Mouse (Mus musculus) gastrocnemius, adult 18-20 months (tissue): ENCODE measurements at regions not wholly inside any gene's neighbourhood (a gene's known extent, or its start where the extent isn't known, plus 50 kb on each side); places are given as distances from the start of the nearest gene placed in this dataset.

Experiments
- DNase-seq: peaks from one replicate; pipeline ENCODE4 v3.0.0; 2021; ENCODE audit warnings: low spot score

DNA sequence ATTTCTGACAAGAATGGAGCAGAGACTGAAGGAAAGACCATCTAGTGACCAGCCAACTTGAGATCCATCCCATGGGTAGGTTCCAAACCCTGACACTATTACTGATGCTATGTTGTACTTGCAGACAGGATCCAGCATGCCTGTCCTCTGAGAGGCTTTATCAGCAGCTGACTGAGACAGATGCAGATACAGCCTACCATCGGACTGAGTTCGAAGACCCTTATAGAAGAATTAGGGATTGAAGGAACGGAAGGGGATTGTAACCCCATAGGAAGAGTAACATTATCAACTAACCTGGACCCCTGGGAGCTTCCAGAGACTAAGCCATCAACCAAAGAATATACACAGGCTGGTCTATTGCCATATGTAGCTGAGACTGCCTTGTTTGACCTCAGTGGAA, 183.1 kb upstream of the Adcy2 start:
- DNase-seq, result no peak

DNA sequence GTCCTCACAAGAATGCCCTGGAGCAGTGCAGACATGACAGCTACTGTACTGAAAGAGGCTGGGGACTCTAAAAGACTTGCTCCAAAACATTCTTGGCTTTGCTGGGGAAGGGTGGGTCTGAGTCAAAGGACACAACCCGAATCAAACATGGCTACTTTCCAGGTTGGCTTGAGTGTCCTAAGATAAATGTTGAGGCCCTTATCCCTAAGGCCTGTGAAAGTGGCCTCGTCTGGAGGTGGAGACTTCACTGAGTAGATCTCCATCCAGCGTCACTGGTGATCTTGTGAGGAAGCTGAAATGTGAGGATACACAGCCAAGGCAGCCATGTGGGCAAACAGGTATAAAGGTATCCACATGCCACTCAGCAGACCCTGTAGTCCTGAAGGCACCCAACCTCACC, 191.3 kb upstream of the Adcy2 start:
- no peak for DNase-seq

DNA sequence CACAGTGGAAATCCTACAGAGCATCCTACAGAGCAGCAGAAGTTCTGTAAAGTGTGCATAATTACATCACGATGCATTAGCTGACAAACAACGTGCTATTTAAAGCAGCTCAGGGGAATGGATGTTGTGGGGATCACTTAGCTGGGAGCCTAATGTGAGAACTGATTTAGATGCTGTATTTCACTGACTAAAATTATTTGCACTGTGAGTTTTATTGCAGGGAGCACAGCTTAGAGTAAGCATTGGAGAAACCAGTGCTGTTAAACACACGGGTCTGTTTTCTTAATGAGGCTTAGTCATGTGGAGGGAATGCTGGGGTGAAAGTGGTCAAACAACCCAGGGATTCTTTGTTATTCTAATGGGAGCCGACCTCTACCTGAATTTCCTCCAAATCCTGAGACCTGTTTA, 197.1 kb upstream of the Adcy2 start:
- DNase-seq, result no peak

DNA sequence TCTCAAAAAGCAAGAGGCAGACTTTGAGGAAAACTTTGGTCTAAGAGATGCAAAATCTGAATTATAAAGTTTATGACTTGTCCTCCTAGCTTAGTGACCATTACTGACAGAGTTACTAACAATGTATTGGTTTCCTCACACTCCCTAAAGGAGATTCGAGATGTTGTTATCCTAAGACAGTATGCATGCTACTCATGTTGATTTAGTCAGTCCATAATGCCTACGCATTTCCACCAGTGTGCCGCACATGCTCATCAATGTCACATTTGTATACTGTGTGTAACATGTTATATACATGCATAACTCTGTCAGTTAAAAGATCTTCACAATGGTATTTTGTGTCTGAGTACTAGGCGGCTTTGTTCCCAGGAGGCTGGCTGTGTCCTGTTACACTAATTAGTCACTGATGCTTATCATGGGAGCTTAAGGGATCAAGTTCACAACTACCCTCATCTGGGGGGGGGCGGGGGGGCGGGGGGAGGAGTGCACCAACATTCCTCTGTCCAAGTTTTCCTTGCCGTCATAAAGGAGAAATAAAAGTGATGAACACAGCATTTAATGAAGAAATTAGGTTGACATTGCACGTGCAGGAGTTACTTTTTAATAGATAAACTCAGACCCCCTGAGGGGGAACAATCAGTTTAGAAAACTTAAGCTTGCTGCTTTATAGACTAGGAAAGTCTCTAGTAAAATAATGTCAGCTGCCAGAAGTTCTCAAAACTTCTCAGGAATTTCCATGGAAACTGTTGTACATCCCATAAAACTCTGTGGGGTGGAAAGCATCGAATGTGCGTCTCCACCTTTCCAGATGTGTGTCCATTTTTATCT, 208.6 kb upstream of the Adcy2 start:
- DNase-seq, result no peak

DNA sequence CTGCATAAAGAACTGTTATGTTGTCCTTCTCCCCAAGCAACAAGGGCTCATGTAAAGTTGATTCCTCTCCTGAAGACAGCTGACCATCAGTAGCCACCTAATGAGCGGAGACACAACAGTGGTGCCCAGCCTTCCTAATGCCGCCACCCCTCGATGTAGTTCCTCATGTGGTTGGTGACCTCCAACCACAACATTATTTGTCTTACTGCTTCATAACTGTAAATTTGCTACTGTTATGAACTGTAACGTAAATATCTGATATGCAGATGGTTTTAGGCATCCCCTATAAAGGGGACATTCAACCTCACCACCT, 209.2 kb upstream of the Adcy2 start:
- no peak for DNase-seq

DNA sequence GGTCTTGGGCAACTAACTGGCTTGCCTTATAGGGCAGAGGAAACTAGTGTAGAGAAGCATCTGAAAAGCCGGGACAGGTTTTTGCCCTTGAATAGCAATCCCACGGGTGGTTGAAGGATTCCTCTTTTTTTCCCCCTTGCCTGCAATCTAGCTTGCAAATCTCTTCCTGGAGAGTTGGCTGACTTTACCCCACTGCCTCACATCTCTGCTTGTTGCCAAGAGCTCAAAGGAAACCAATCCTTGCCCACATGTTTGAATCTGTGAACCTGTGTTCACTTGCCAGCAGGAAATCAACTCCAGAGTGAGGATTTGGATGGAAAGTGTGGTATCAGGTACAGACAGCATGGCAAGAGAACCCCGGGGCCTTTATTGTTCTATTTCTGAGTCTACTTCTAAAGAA, 217.2 kb upstream of the Adcy2 start:
- no peak for DNase-seq

DNA sequence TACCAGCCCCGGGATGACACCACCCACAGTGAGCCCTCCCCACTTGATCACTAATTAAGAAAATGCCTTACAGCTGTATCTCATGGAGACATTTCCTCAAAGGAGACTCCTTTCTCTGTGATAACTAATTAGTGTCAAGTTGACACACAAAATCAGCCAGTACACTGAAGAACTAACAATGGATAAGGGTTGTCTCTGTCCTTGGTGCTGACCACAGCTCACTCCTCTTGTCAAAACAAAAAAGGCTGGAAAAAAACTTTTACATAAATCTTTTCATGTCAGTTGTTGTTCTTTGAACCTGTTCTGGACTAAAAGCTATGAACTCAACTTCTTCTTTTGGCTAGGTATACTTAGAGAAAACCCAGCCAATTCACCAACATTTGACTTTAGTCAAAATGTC, 221.1 kb upstream of the Adcy2 start:
- no peak for DNase-seq

DNA sequence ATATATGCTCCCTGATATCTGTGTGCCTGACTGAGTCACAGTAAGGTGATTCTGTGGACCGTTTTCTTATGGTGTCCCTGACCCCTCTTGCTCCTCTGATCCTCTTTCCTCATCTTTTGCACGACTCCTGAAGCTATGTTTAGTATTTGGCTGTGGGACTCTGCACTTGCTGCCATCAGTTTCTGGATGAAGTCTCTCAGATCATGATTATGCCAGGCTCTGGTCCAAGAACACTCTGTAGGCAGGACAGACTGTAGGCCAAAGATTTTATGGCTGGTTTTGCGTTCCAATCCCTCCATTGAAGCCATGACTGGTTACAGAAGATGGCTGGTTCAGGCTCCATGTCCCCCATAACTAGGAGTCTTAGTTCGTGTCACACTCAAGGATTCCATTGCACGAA, 227.2 kb upstream of the Adcy2 start:
- DNase-seq, result peak; percentile 27

DNA sequence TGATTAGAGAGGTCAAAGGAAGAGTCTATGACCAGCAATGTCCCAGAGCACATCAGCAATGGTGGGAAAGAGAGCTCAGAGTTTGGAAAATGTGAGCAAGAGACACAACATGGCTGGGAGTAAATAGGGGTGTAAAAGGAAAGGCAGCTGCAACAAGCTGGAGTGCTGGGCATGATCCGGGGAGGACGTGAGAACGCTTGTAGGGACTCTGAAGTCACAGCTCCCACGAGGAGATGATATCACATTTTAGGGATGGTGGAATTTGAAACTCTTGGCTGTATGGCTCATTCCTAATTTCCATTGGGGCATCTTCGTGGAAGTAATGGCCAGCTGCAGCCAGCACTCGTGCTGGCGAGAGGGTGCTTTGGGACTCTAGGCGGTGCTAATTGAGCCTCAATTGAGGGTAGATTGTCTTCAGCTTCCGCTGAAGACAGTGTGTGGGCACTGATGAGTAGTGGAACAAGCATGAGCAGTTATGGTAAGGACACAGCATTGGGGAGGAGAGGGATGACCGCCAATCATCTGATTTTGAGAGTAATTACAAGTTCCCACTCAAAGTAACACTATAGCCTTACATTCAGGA, 231.1 kb upstream of the Adcy2 start:
- peak; percentile 7 for DNase-seq

DNA sequence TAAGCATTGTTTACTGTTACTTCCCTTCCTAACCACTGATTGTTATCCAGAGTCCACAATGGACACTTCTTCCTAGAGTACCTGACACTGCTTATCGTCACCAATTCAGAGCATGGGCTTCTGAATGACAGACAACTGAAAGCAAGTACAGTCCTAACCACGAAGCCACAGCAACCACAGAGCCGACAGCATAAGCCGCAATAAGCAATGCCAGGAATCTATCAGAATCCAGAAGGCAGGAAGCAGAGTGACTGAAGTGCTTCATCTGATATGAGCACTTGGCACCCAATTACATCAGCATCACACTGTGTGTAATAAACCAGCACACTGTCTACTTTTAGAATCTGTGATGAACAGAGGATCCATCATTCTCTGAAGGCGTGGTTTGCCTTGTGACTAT, 237.0 kb upstream of the Adcy2 start:
- no peak for DNase-seq

DNA sequence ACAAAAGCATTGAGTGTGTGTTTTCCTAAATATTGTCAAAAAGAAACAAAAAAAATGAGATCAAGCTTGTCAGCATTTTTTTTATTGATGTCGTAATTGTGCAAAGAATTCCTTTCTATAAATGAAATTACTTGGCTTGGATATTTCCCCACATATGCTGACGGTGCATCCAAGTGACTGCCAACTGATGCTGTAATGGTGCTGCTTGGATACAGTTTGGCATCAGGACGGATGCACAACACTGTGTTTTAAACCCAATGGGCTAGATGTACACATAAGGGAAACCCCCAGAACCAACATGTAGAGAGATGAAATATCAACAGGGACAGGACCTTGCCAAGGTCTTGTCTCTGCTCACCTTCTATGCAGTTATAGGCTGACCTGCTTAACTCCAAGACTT, 238.6 kb upstream of the Adcy2 start:
- no peak for DNase-seq

DNA sequence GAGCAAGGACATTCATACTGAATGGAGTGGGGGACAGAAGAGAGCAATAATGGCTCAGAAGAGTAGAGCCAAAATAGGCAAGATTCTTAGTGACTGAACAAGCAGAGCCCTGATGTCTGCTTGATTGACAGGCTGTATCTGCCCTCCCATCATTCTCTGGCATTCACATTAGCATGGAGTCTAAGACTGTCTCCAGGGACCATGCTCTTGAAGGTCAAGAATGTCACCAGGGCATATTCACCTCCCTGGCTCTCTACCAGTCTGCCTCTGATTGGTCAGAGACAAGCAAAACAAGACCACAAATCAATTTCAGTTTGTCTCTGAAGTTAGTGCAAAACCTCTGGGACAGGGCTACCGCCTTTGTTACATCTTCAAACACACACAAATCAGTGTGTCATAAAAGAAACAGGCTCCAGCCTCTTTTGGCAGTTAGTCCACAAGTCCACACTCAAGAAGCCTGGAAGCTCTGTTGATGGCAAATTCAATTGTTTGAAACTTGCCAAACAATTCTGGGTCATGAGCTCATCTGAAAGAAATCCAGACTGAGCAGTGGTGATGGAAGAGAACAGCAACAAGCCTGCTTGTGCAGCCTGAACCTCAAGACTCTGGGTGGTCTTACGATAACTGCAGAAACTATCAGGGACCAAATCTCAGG, 240.0 kb upstream of the Adcy2 start:
- DNase-seq, result peak; percentile 17

DNA sequence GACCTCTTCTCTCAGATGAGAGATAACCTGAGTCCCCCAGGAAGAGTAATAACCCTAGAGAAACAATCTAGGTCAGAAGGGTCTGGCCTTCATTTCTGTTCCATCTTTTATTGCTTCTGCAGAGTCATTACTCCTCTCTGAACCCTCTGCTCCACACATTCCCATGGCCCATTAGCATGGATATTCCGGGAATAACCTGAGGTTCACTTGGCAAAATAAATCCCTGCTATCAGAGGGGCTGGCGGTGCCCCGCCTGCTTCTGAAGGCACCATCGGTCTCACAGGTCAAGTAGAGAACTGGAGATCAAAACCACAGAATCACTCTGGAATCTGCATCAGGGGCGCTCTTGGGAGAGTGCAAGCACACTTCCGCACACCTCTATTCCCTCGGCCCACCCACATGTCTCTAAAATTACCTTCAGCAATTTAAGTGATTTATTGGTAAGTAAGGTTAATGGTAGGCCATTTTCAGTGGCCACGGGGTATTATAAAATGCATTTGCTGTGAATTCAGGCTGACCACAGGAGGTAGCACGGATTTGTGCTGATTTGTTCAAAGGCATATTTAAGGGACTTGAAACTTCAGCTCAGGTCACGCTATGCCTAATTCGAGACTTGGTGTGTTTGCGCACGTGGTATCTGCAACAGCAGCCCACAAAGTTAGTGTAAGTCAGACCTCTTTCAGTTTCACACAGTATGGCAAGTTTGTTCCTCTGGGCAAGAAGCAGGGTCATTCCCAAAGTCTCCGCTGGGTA, 243.4 kb upstream of the Adcy2 start:
- no peak for DNase-seq

DNA sequence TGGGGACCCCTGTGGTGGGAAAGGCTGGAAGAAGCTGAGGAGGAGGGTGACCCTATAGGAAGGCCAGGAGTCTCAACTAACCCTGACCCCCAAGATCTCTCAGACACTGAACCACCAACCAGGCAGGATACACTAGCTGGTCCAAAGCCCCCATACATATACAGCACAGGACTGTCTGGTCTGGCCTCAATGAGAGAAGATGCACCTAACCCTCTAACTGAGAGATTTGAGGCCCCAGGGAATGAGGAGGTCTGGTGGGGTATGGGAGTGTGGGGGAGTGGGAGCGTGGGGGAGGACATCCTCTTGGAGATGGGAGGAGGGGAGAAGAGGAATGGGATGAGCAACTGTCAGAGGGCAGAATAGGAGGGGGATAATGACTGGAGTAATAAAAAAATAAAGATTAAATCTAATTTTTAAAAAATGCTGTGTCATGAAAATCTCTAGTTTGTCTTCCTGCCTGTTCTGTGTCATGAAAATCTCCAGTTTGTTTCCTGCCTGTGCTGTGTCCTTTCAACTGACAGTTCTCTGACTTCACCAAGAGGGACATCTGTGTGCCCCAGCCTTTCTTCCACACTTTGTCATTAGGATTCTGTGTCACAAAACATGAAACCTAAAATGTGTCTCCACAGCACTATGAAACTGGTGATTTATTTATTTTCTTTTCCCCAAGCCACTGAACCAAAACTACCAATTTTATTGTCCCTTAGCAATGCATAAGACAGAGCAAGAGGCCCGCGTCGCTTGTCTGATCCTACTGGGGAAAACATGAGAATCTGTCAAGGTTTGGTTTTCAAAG, 251.2 kb upstream of the Adcy2 start:
- no peak for DNase-seq

DNA sequence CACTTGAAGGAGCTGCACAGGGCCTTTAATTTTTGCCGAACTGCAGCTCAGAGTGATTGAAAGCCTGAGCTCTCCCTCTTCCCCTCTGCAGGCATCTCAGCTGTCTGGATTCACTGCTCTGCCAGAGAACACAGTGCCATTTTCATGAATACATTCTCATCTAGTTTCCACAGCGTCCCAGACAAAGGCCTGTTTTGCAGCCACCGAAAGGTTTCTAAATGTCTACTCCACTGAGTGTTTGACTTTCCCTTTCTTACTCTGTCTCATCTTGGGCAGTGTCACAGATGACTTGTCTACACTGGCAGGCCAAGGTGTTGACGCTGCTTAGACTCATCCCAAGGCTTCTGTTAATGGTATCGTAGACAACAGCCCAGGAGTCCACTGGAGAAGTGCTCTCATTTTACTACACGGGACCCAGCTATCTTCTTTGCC, 251.8 kb upstream of the Adcy2 start:
- no peak for DNase-seq

DNA sequence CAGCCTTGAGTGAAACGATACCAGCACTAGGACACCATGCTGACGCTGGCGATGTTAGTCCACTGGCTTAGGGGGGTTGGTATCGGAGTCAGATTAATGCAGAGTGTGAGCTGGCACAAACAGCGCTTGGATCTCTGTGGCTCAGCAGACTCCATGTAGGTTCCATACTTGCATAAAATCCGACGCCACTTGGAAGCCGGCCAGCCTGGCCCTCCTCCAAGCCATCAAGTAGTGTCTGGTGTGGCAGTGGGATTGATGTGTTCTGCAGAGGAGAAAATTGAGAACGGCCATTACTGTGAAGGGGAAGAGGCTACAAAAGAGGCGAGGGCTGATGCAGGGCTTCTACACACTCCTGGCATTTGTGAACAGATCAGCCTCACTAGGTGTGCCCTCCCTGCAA, 253.0 kb upstream of the Adcy2 start:
- DNase-seq, result peak; percentile 78

DNA sequence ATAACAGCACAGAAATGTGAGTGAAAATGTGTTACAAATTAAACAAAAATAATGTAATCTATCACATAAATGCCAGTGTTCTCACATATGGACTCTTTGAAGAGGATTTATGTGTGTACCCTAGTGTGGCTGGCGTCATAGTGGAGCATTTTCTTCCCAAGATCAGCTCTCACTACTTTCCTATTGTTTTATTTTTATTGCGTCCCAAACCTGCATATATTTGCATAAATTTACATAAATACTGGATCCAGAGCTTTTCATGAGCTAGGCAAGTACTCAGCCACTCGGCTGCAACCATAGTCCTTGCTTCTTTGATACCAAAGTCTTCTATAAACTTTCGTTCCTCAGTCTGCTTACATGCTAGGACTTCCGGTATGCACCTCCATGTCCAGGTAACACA, 261.1 kb upstream of the Adcy2 start:
- no peak for DNase-seq

DNA sequence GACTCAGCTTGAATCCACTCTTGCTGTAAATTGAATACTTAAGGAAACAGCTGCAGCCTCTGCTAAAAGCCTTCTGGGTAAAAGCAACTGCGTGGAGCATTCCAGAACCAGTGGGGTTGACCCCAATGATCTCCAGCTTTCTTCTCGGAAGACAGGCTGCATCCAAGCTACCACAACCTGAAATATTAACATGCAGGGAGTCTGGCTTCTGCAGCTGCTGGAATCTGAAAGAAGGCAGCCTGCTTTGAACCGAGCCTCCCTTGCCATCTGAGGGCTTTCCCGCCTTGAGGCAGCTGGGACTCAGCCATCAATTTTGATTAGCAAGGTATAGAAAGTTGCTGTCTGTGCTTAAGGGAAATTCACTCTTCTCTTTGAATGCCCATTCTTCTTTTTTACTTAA, 261.6 kb upstream of the Adcy2 start:
- DNase-seq, result no peak

DNA sequence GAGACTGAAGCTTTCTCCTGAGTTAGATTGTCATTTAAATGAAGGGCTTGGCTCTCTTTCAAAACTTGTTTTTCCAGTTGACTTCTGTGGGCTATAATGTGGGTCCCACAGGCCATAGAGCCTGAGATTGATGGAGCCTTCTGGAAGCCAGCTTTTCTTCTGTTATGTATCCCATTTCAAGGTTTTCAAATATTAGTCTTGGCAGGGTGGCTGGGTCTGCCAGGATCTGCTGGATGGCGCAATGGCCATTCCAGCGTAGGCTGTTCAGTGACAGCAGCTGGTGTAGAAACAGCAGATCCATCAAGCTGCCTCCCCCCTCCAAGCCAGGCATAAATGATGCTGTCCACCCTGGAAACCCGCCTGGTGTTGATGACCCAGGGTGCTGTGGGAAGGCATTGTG, 264.4 kb upstream of the Adcy2 start:
- DNase-seq, result no peak

DNA sequence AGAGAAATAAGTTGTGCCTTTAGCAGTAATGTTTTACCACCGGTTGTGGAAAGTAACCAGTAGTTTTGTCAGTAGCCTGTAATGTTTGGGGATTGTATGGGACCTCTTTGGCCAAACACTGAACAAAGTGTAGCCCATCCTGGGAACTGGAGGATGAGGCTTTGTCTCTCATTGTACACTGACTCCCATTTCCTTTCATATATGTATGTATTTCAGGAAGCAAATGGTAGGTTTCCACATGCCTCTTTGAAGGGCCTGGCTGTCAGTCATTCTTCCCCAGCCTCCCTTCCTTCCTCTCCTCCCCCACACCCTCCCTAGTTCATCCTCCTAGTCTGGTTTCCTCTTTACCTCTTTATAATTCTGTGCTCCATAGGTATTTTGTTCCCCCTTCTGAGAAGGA, 266.7 kb upstream of the Adcy2 start:
- no peak for DNase-seq

DNA sequence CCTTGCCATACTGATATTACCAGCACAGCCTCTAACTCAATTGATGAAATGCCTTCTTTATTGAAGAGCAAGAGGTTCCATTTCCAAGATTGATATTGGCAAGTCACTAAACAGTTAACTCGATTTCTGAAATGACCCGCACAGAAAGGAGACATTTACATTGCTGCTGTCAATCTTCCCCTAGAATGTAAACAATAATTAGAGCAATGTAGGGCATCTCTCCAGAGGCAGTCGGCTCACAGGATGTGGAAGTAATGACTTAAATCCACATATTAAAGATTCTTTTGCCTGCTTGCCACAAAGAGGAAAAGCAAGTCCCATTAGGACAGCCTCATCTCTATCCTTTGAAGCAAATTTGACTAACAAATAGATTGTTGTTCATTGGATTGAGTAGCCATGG, 261.0 kb upstream of the Nsun2 start:
- no peak for DNase-seq

DNA sequence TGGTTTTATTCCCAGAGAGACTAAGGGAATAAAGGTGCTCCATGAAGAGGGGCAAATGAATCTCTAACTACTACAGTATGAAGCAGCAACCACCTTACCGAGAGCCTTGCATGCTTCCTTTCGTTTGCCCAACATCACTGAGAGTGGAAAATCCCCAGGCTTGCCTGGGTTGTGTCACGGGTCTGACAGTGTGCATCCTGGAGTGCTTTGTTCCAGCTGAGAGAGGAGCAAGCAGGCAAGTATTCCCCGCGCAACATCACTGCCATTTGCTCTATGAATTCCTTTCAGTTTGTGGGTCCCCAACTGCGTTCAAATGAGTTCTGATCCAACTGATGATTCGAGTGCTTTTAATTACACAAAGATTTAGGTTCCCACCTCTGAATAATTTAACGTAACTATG, 253.9 kb upstream of the Nsun2 start:
- no peak for DNase-seq
